Mouse (Mus musculus): Measurements from ENCODE around the gene Hus1b. TPM values are rescaled to one million over a fixed set of nuclear protein-coding genes. Genes with fewer than 3 reads are reported as not detected.

The Hus1b gene
- polyA plus RNA-seq, 1 experiment from 2014 or later = not detected

DNA sequence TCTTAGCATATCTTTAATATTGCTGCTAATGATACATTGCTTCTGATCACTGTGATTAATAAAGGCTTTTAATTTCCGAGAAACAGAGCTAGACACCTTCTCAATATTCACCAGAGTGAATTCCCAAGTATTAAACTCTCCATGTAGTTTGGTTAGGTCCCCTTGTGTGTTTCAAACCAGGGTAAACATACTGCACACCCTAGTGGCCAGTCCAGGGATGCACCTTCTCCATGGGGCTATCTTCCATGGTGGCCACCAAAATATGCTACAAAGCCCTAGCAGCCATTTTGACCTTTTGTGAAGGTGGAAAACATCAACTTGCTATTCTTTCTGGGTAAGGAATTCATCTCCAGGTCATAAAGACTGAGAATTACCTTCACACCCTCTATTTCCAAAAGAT is 34.1 kb upstream of the Hus1b start:
- H3K4me1 ChIP-seq (ENCODE audit: control insufficient read depth, insufficient read depth, low read length) = 0 out of 2 replicates have a peak, but pooled peaks cover 2% of the 10 kb centered on the region
- WGBS = 71% methylated on average over 1 of the region's 1 CpGs
- H3K4me2 ChIP-seq (ENCODE audit: low read depth, low read length) = no peak overlapping the region
- H3K4me3 ChIP-seq (ENCODE audit: low read length) = no peak overlapping the region
- no peaks in the 10 kb centered on the region for H3K9me3 ChIP-seq (replicated peaks; ENCODE audit: control insufficient read depth, low read length)
- H3K27ac ChIP-seq (ENCODE audit: low read length) = no peak overlapping the region
- no peak overlapping the region for H3K9ac ChIP-seq (ENCODE audit: low read length)
- ATAC-seq (replicated peaks; ENCODE audit: extremely low read depth, insufficient read depth, low FRiP score) = no peak
- no peaks in the 10 kb centered on the region for H3K36me3 ChIP-seq (ENCODE audit: control insufficient read depth, insufficient read depth)
- no peaks in the 10 kb centered on the region for H3K27me3 ChIP-seq (ENCODE audit: control insufficient read depth, insufficient read depth, low read length)

DNA sequence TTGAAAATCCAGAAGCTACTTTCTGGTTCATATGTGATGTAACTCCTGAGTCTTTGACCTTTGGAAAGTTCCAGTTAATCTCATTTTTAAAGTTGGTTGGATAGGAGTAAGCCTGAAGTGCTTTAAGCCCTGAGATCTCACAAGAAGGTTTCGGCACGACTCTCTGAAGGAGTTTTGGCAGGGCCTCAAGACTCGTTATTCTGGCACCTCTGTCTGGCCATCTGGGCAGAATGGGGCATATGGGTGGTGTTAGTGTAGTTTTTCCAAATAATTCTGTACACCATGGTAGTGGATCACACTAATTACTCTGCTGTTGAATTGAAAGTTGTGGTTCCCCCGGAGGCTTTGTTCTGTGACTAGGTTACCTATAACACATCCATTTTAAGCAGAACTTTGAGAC is 30.7 kb upstream of the Hus1b start:
- peaks cover 4% of the 10 kb centered on the region for H3K4me1 ChIP-seq (ENCODE audit: control insufficient read depth, insufficient read depth, low read length)
- WGBS = 63% methylated on average over 4 of the region's 4 CpGs
- H3K27ac ChIP-seq (ENCODE audit: low read length) = no peak overlapping the region
- no peak for ATAC-seq (replicated peaks; ENCODE audit: extremely low read depth, insufficient read depth, low FRiP score)
- no peak overlapping the region for H3K9ac ChIP-seq (ENCODE audit: low read length)
- H3K9me3 ChIP-seq (replicated peaks; ENCODE audit: control insufficient read depth, low read length) = no peaks in the 10 kb centered on the region
- H3K4me2 ChIP-seq (ENCODE audit: low read depth, low read length) = no peak overlapping the region
- no peaks in the 10 kb centered on the region for H3K27me3 ChIP-seq (ENCODE audit: control insufficient read depth, insufficient read depth, low read length)
- no peaks in the 10 kb centered on the region for H3K36me3 ChIP-seq (ENCODE audit: control insufficient read depth, insufficient read depth)
- H3K4me3 ChIP-seq (ENCODE audit: low read length) = no peak overlapping the region

DNA sequence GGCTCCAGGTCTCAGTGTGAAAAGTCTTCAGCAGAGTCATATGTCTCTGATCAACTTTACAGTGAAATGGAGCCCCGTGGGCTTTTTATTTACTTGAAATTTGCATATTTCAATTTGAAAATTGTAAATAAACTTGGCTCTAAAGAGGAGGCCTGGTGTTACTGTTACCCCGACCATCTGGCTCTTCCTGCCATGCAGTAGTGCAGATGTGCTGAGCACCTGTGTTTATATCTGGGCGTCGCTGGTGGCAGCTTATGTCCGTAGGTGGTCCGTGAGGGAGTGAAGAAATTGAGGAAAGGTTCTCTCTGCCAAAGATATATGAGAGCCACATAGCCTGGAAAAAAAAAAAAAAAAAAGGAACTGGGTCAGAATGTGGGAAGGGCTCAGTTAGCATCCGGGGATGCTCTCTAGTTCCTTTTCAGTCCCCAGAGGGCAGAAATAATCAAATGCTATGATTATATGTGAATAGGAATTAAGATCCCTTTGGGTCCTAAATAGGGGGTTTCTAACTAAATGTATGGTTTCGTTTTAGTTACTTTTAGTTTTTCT is 29.1 kb upstream of the Hus1b start:
- Histone ChIP-seq H3K4me3 (ENCODE audit: low read length) (no peak overlapping the region), H3K4me2 (ENCODE audit: low read depth, low read length) (no peak overlapping the region), H3K27ac (ENCODE audit: low read length) (no peak overlapping the region), H3K4me1 (ENCODE audit: control insufficient read depth, insufficient read depth, low read length) (peaks cover 7% of the 10 kb centered on the region), H3K9ac (ENCODE audit: low read length) (no peak overlapping the region), H3K9me3 (replicated peaks; ENCODE audit: control insufficient read depth, low read length) (no peaks in the 10 kb centered on the region), H3K36me3 (ENCODE audit: control insufficient read depth, insufficient read depth) (no peaks in the 10 kb centered on the region), H3K27me3 (ENCODE audit: control insufficient read depth, insufficient read depth, low read length) (no peaks in the 10 kb centered on the region)
- no peak for ATAC-seq (replicated peaks; ENCODE audit: extremely low read depth, insufficient read depth, low FRiP score)
- WGBS = 53% methylated on average over 8 of the region's 8 CpGs

DNA sequence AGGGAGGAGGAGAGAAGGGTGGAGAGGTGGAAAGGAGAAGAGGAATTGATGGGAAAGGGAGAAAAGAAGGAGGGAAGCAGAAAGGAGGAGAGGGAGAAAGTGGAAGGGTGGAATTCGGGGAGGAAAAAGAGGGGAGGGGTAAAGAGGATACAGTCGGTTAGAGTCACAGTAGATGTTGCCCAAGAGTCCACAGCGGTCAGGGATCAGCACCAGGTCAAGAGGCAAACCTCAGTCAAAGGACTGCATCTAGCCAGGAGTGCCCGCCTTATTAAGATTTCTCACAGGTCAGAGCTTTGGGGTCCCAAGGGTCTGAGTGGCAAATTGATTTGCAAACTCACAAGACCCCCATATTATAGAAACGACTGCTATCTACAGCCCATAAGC is 26.7 kb upstream of the Hus1b start:
- Histone ChIP-seq H3K4me2 (ENCODE audit: low read depth, low read length) (peak overlapping the region; percentile 86), H3K27ac (ENCODE audit: low read length) (no peak overlapping the region), H3K9ac (ENCODE audit: low read length) (peak overlapping the region; percentile 95), H3K4me3 (ENCODE audit: low read length) (peak overlapping the region; percentile 97), H3K36me3 (ENCODE audit: control insufficient read depth, insufficient read depth) (no peaks in the 10 kb centered on the region), H3K27me3 (ENCODE audit: control insufficient read depth, insufficient read depth, low read length) (no peaks in the 10 kb centered on the region), H3K4me1 (ENCODE audit: control insufficient read depth, insufficient read depth, low read length) (peaks cover 10% of the 10 kb centered on the region), H3K9me3 (replicated peaks; ENCODE audit: control insufficient read depth, low read length) (no peaks in the 10 kb centered on the region)
- peak; percentile 30; the same call in 1 of the 2 replicates for ATAC-seq (replicated peaks; ENCODE audit: extremely low read depth, insufficient read depth, low FRiP score)
- WGBS = 21% methylated on average over 5 of the region's 5 CpGs

DNA sequence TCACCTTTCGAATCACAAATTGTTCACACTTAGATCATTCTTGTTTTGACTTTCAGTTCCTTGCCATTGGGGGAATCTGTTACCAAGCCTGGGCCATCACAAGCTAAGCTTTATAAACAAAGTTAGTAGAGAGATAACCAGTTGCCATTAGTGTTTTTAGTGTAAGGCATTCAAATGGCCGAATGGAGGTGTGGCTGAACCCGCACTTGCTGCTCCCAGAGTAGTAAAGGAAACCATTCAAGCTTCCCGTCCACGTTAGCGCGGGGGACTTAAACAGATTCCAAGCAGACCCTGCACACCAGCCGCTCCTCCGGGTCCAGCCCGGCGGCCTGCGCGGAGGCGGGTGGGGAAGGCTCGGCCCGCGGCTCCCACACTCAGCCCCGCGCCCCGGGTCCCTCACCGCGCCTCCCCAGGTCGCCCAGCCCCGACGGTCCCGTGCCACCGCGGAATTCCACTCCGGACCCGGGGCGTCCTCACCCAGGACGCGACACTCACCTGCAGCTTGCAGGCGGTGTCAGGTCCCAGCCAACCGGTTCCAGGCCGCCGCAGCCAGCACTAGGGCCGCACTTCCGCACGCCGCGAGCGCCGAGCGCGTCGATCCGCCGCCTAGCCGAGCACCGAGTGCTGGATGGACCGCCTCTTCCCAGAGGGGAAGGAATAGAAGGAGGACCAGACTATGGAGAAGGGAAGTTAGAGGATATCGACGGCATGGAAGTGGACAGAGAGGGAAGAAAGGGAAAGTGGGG is 26.1 kb upstream of the Hus1b start, which contains the start of the genes Exoc2 and Gm5447:
TSS of gene Exoc2 (minus strand) at position 593 of the 746 bp plus-strand sequence.
TSS of gene Gm5447 (plus strand) at position 704 of the 746 bp plus-strand sequence.
- Histone ChIP-seq H3K4me3 (ENCODE audit: low read length) (peak within 1 kb of the TSS; percentile 97), H3K9me3 (replicated peaks; ENCODE audit: control insufficient read depth, low read length) (no peaks in the 10 kb centered on the region), H3K27me3 (ENCODE audit: control insufficient read depth, insufficient read depth, low read length) (no peaks in the 10 kb centered on the region), H3K4me1 (ENCODE audit: control insufficient read depth, insufficient read depth, low read length) (peaks cover 13% of the 10 kb centered on the region), H3K27ac (ENCODE audit: low read length) (peak within 1 kb of the TSS; percentile 82), H3K36me3 (ENCODE audit: control insufficient read depth, insufficient read depth) (no peaks in the 10 kb centered on the region), H3K9ac (ENCODE audit: low read length) (peak within 1 kb of the TSS; percentile 95), H3K4me2 (ENCODE audit: low read depth, low read length) (peak within 1 kb of the TSS; percentile 86)
- peak; percentile 93 for ATAC-seq (replicated peaks; ENCODE audit: extremely low read depth, insufficient read depth, low FRiP score)
- WGBS = under 1% methylated on average over 54 of the region's 54 CpGs

DNA sequence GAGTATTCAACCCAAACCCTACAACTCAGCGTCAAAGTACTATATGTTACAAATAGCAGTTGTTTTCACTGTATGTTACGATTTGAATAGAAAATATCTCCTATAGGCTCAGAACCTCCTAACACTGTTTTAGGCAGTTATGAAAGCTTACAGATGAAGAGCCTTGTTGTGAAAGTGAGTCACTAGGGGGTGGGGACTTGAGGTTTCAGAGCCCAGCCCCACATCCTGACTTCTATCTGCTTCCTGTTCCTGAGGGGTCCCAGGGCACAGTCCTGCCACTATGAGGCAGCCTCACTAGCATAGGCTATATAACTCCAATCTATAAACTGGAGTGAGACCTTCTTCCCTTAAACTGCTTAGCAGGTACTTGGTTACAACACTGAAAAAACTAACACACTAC is 24.5 kb upstream of the Hus1b start:
- peaks cover 17% of the 10 kb centered on the region for H3K4me1 ChIP-seq (ENCODE audit: control insufficient read depth, insufficient read depth, low read length)
- H3K4me2 ChIP-seq (ENCODE audit: low read depth, low read length) = peak overlapping the region; percentile 29; the same call in 1 of the 2 replicates
- 83% methylated on average over 2 of the region's 2 CpGs for WGBS
- no peak for ATAC-seq (replicated peaks; ENCODE audit: extremely low read depth, insufficient read depth, low FRiP score)
- no peaks in the 10 kb centered on the region for H3K36me3 ChIP-seq (ENCODE audit: control insufficient read depth, insufficient read depth)
- no peak overlapping the region for H3K4me3 ChIP-seq (ENCODE audit: low read length)
- H3K9ac ChIP-seq (ENCODE audit: low read length) = no peak overlapping the region
- H3K9me3 ChIP-seq (replicated peaks; ENCODE audit: control insufficient read depth, low read length) = no peaks in the 10 kb centered on the region
- H3K27me3 ChIP-seq (ENCODE audit: control insufficient read depth, insufficient read depth, low read length) = no peaks in the 10 kb centered on the region
- H3K27ac ChIP-seq (ENCODE audit: low read length) = no peak overlapping the region

DNA sequence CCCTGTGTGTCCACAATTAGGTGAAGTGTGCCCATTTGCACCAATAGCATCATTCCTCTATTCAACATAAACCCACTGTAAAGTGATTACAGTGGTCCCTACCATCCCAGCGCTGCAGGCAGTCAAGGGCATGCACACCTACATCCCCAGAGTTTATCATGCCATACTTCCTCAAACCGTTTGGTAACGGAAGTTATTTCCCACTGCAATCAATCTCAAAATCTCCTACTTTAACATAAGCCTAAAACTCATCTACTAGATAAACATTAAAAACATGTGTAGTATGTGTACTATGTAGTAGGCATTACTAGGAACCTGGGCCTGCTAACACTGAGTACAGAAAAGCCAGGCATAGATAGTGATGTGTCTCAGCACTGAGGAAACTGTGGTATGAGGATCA is 23.5 kb upstream of the Hus1b start:
- Histone ChIP-seq H3K9ac (ENCODE audit: low read length) (no peak overlapping the region), H3K4me3 (ENCODE audit: low read length) (no peak overlapping the region)
- 79% methylated on average over 3 of the region's 3 CpGs for WGBS

DNA sequence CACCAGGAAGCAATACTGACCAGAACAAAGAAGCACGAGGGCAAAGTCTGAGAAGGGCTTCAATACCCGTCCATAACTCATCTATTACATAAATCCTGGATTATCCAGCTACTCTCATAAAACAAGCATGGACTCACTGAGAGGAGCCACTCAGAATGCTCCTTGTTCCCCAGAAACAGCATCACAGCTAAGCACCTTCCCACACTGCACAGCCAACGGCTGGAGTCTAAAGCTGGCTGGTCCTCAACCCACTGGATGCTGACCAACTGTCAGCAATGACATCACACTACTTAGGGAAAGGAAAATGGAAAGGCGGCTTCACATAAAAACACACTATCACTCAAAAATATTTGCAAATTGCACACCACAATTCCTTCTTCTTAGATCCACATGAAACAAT is 20.8 kb upstream of the Hus1b start:
- Histone ChIP-seq H3K9me3 (replicated peaks; ENCODE audit: control insufficient read depth, low read length) (no peaks in the 10 kb centered on the region), H3K36me3 (ENCODE audit: control insufficient read depth, insufficient read depth) (no peaks in the 10 kb centered on the region)
- WGBS = 48% methylated on average over 4 of the region's 4 CpGs

More for the DNA sequence above, 23.5 kb upstream of the Hus1b start:
- Histone ChIP-seq H3K27ac (ENCODE audit: low read length) (no peak overlapping the region), H3K36me3 (ENCODE audit: control insufficient read depth, insufficient read depth) (no peaks in the 10 kb centered on the region), H3K4me1 (ENCODE audit: control insufficient read depth, insufficient read depth, low read length) (peaks cover 23% of the 10 kb centered on the region), H3K9me3 (replicated peaks; ENCODE audit: control insufficient read depth, low read length) (no peaks in the 10 kb centered on the region), H3K27me3 (ENCODE audit: control insufficient read depth, insufficient read depth, low read length) (no peaks in the 10 kb centered on the region), H3K4me2 (ENCODE audit: low read depth, low read length) (no peak overlapping the region)
- no peak for ATAC-seq (replicated peaks; ENCODE audit: extremely low read depth, insufficient read depth, low FRiP score)

DNA sequence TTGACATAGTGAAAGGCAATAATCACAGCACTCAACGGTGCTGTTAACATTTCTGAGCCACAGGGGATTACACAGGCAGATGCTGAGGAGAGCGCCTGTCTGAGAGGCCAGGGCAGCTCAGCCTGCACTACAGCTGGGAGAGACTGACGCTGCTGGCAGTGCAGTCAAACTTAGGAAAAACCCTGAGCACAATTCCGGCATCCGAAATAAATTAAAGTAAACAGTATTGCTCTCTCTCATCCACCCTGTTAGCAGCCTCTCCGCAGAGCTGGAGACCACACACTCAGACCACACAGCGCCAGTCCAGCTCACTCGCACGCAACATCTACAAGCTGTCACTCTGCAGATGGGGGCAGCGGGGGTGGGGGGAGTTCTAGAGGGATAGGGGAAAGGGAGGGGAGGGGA is 18.9 kb upstream of the Hus1b start:
- H3K4me2 ChIP-seq (ENCODE audit: low read depth, low read length) = peak overlapping the region; percentile 37; the same call in 1 of the 2 replicates

More for the DNA sequence above, 20.8 kb upstream of the Hus1b start:
- no peak overlapping the region for H3K27ac ChIP-seq (ENCODE audit: low read length)
- H3K4me1 ChIP-seq (ENCODE audit: control insufficient read depth, insufficient read depth, low read length) = peaks cover 19% of the 10 kb centered on the region
- ATAC-seq (replicated peaks; ENCODE audit: extremely low read depth, insufficient read depth, low FRiP score) = no peak
- no peak overlapping the region for H3K9ac ChIP-seq (ENCODE audit: low read length)
- H3K27me3 ChIP-seq (ENCODE audit: control insufficient read depth, insufficient read depth, low read length) = no peaks in the 10 kb centered on the region
- no peak overlapping the region for H3K4me2 ChIP-seq (ENCODE audit: low read depth, low read length)
- H3K4me3 ChIP-seq (ENCODE audit: low read length) = no peak overlapping the region

More for the DNA sequence above, 18.9 kb upstream of the Hus1b start:
- ATAC-seq (replicated peaks; ENCODE audit: extremely low read depth, insufficient read depth, low FRiP score) = no peak
- no peaks in the 10 kb centered on the region for H3K9me3 ChIP-seq (replicated peaks; ENCODE audit: control insufficient read depth, low read length)
- H3K27me3 ChIP-seq (ENCODE audit: control insufficient read depth, insufficient read depth, low read length) = no peaks in the 10 kb centered on the region
- no peaks in the 10 kb centered on the region for H3K36me3 ChIP-seq (ENCODE audit: control insufficient read depth, insufficient read depth)
- no peak overlapping the region for H3K27ac ChIP-seq (ENCODE audit: low read length)
- no peak overlapping the region for H3K4me3 ChIP-seq (ENCODE audit: low read length)
- 21% methylated on average over 10 of the region's 10 CpGs for WGBS
- H3K4me1 ChIP-seq (ENCODE audit: control insufficient read depth, insufficient read depth, low read length) = peaks cover 16% of the 10 kb centered on the region
- H3K9ac ChIP-seq (ENCODE audit: low read length) = peak overlapping the region; percentile 30; the same call in 1 of the 2 replicates

All from heart, embryonic 16.5 days (tissue).